Mouse (Mus musculus): ENCODE results near the gene Sh3rf1. TPM values are rescaled to one million over a fixed set of nuclear protein-coding genes. Genes with fewer than 3 reads are reported as not detected.
A peak's percentile ranks its signal among the peaks of the same experiment; 100 is the strongest.

Gene Sh3rf1
- total RNA-seq, 2 experiments from 2014 or later, result 65.4 to 70.7 TPM

DNA sequence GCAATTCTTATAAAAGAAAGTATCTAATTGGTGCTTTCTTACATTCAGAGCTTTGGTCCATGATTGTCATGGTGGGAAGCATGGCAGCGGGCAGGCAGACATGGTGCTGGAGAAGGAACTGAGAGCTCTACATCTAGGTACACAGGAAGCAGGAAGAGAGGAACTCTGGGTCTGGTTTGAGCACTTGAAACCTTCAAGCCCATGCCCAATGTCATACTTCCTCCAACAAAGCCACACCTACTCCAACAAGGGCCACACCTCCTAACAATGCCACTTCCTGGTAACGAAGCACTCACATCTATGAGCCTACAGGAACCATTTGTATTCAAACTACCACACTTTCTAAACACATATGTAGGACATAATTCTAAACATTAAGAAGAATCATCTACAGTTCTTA lies 5.2 kb upstream of the Sh3rf1 start:
- DNase-seq (ENCODE audit: extremely low spot score in 1 of 2, low spot score in 1 of 2), result no peak

DNA sequence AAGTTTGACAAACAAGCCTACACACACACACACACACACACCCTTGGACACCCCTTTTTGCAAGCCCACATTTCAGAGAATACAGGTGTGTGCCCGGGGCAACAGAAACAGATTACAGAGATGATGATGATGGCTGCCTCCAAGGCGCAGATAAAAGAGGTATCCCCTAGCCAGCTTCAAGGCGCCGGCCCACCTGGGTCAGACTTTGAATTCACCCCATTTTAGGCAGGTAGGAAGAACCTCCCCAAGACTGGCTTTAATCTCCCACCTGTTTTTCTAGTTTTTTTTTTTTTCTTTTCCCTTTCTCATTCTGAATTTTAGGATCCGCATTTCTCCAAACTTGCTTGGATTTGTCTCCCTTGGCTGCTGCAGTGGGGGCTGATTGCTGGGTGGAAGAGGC lies 389 bp upstream of the Sh3rf1 start:
- DNase-seq (ENCODE audit: extremely low spot score in 1 of 2, low spot score in 1 of 2), result no peak

DNA sequence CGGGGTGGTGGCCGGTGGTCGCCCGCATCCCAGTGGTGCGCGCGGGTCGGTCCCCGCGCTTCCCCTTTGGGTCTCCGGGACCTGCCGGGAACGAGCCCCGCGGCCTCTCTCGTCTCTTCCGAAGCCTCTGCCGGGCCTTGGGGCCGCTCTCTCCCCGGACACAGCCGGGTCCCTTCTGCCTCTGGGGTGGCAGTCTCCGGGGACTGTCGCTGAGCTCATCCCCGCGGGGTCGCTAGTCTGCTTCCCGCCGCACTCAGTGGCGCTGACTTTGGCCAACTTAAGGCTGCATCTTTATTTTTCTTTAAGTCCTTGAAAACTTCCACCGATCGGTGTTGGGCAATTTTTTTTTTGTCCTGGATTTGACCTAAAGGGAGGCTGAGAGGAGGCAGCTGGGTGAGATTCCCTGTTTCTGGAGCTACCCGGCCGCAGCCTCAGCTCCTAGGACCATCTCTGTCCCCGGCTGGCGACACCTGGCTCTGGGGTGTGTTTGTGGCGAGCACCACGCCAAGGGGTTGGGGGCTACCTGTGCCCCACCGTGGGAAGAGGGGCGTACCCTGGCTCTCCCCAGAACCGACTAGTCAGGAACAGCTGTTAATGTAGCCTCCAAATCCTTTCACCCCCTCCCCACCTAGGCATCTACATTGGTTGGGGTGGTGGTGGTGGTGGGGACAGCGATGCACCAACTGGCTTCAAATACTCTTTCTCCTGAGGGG lies 864 bp downstream of the Sh3rf1 start:
- peak; percentile 49 to 66 for DNase-seq (ENCODE audit: extremely low spot score in 1 of 2, low spot score in 1 of 2)

DNA sequence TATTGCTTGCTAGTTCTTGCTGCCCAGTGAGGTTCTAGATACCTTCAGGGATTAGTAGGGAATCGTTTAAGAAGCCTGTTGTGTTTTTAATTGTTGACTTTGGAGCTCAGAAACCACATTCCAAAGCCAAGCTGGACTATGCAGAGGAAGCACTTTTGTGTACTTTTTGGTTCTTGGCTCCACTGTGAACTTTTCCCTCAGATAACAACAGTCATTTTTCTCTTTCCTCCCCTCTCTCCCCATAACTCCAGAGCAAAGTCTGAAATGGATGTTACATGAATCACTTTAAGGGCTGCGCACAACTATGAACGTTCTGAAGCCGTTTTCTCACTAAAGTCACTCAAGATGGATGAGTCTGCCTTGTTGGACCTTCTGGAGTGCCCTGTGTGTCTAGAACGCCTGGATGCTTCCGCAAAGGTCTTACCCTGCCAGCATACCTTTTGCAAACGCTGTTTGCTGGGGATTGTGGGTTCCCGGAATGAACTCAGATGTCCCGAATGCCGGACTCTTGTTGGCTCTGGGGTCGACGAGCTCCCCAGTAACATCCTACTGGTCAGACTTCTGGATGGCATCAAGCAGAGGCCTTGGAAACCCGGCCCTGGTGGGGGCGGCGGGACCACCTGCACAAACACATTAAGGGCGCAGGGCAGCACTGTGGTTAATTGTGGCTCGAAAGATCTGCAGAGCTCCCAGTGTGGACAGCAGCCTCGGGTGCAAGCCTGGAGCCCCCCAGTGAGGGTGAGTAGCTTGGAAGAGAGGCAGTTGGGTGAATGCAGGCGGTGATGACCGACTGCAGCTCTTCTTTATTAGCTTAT lies 2.1 kb downstream of the Sh3rf1 start:
- no peak for DNase-seq (ENCODE audit: extremely low spot score in 1 of 2, low spot score in 1 of 2)

DNA sequence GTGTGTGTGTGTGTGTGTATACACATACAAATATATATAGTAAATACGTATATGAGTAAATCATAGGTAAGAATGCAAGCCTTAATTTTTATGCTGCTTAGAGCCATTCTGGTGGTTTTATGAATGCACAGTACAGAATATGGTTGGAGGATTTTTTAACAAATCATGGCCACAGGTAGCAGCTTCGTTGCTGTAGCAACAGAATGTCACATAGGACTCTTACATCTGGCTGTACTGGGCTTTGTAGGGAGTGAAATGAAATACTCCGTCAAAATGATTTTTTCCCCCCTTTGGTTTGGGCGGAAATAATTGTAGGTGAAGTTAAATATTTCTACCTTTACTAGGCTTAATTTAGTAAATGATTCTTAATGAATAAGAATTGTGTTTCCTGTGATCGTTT lies 3.0 kb downstream of the Sh3rf1 start:
- no peak for DNase-seq (ENCODE audit: extremely low spot score in 1 of 2, low spot score in 1 of 2)

DNA sequence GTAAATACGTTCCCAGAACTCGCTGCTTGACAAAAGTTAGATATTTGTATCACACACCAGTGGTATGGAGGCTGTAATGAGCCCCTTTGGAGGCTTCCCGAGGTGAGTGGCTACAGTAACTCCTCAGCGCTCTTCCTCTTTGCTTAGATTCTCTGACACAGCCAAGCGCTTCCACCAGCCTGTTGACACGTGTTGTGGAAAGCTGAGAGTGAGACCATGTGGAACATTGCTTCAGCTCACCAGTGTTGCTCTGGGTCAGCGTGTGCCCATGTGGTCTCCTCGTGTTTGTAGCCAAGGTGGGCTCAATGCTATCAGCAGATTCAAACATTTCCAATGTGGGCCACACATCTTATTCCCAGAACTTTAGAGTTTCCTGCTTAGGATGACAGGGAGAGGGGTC lies 5.0 kb downstream of the Sh3rf1 start:
- no peak for DNase-seq (ENCODE audit: extremely low spot score in 1 of 2, low spot score in 1 of 2)

DNA sequence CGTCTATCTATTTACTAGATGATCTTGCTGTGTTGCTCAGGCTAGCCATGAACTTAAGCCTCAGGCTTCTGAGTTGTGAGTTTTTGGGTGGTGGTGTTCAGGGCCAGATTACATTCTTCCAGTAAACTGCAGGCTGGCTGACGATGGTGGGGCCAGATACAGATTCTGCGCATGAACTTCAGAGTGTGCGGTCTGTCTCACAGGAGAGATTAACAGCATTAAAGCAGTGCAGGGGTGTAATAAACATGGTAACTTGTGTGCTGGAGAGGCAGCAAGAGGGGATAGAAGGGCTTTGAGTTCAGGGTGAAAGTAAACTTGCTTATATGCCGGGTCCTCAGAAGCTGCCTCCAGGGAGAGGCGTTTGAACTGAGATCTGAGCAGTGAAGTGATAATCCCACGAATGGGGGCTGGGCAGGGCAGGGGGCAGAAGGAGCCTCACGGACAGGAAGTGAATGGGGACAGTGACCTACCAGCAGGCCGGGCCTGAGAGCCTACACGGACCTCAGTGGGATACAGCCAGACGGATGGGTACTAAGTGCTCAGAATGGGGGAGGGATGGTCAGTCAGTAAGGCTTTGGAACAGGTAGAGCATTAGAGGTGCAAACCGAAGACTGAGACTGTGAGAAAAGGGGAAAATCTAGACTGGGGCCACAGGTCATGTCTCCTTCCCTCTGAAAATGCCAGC lies 6.0 kb downstream of the Sh3rf1 start:
- no peak for DNase-seq (ENCODE audit: extremely low spot score in 1 of 2, low spot score in 1 of 2)

DNA sequence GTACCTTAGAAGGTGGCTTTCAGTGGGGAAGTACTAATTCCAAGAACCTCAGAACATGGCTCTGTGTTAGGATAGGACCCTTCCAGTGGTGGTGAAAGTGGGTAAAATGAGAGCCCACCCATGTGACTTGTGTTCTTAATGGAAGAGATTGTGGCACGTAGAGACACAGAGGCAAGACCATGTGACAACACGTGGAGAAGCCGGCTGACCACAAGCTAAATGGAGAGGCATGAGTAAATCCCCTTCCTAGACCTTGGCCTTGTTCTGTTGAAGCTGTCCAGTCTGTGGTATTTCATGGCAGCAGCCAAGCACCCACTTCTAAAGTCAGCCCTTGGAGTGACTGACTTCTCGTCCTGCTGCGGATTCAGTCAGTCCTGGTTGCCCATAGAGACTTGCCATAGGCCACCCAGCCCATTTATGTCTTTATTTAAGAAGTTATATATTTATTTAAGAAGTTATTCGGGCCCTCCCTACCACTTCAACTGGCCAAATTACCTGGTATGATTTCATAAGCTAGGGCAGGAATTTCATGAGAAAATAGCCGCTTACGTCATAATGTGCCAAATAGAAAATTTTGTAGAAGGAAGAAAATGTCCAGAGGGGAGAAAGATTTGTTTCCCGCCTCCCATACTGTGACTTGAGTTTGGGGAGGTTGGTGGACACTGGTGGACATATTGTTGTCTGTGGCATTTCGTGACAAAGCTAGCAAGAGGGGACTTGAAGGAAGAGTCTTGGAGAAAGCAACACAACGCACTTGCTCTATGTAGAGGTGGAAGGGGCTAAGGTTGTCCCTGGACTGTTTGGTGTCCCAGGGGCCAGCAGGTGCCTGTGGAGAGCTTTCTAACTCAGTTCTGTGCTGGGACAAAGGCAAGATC lies 7.4 kb downstream of the Sh3rf1 start:
- DNase-seq (ENCODE audit: extremely low spot score in 1 of 2, low spot score in 1 of 2), result no peak

DNA sequence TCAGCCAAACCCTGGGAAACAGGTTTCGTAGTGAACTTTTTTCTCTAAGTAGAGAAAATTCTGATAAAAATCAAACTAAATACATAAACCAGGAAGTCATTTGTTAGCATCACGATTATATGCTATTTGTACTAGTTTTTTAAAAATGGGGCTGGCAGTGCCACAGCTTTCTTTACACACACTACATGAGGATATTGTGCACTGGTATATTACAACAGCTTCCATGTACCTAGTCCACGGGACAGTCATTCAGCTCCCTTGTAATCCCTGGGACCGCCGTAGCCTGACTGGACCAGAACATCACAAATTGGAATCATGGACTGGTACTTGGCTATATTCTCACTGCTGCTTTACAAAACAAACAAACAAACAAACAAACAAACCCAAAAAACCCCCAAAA lies 11.8 kb downstream of the Sh3rf1 start:
- DNase-seq (ENCODE audit: extremely low spot score in 1 of 2, low spot score in 1 of 2), result no peak

DNA sequence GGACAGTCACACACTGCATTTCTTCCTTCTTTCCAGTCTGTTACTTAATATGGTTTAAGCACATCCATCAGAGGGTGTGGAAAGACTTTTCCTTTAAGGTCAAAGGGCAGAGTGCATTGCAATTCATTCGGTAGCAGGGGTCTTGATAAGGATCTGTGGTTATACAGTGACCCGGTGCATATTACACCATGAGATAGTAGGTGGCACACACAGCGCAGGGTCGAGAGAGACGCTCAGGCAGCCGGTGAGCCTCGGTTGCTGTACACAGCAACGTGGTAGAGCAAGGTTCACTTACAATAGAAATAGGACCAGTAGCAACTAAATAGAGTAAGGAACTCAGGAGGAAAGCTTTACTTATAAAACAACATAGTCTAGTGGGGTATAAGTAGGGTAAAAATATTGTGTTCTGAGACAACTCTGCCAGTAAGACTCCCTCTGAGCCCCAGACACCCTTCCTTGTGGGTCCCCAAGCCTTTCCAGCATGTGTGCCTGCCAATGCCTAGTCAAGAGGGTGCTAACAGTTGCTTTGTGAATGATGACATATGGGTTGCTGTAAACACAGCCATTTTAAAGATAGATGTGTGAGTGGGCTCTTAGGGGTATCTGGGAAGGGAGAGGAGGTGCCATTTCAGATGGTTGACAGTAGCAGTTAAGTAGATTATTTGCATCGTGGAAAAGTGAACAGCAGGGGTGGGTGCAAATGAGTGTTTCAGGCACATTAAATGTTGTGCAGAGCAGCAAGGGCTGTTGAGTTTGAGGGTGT lies 13.0 kb downstream of the Sh3rf1 start:
- no peak for DNase-seq (ENCODE audit: extremely low spot score in 1 of 2, low spot score in 1 of 2)

DNA sequence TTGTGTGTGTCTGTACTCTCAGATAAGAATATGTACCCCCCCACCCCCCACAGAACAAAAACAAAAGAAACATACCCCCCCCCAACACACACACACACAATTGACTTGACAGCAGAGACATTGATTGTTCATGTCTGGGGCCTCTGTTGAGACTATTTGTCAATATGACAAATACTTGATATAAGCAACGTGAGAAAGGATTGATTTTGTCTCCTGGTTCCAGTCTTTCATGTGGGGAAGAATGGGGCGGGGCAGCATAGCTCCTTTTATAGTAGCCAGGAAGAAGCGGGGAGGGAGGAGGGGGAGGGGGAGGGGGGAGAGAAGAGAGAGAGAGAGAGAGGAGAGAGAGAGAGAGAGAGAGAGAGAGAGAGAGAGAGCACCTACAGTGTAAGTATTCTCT lies 15.9 kb downstream of the Sh3rf1 start:
- no peak for DNase-seq (ENCODE audit: extremely low spot score in 1 of 2, low spot score in 1 of 2)

DNA sequence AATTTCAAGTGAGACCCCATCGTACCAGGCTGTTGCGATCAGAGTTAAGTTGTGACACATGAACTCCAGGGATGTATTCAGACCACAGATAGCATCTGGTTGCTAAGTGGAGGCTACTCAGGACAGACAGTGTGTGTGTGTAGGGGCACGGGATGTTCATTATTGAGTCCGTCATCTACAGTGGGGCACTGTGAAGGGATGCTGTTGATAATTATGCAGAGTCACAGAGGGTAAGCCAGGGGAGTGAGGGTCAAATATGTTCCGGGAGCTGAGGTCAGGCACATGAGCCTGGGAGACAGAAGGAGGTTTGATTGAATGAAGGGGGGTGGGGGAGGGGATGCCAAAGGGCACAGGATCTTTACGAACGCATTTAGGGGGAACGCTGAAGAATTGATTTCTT lies 17.6 kb downstream of the Sh3rf1 start:
- DNase-seq (ENCODE audit: extremely low spot score in 1 of 2, low spot score in 1 of 2), result no peak

DNA sequence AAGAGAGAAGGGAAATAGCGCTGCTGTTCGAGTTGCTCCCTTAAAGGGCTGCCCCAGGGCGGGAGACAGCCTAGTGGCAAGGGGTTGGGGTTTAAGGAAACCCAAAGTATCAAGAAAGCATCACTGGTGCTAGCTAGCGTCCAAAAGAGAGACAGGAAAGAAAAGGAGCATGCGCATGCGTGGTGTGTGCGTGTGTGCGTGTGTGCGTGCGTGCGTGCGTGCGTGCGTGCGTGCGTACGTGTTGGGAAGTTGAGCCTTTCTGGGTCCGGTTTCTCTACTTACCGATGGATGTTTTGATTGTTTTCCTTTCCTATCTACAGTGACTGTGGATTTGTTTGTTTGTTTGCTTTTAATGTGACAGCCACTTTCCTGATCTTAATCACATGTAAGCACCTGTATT lies 19.2 kb downstream of the Sh3rf1 start:
- DNase-seq (ENCODE audit: extremely low spot score in 1 of 2, low spot score in 1 of 2), result no peak

DNA sequence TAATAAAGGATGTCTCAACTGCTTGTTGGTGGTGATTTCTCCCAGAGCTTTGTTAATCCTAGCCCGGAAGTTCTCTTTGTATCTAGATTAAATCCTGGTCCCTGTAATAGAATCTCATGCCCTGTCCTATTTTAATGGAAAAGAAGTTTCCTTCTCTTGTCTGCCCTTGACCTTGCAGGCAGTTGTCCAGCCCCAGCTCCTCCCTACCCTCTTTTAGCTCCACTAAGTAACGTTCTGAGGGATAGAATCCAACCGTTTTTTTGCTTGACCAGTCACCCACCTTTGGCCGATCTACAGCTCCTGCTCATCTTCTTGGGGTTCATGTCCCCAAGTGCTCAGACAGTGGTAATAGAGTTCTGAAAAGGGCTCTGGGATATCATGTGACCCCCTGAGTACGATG lies 19.8 kb downstream of the Sh3rf1 start:
- no peak for DNase-seq (ENCODE audit: extremely low spot score in 1 of 2, low spot score in 1 of 2)

DNA sequence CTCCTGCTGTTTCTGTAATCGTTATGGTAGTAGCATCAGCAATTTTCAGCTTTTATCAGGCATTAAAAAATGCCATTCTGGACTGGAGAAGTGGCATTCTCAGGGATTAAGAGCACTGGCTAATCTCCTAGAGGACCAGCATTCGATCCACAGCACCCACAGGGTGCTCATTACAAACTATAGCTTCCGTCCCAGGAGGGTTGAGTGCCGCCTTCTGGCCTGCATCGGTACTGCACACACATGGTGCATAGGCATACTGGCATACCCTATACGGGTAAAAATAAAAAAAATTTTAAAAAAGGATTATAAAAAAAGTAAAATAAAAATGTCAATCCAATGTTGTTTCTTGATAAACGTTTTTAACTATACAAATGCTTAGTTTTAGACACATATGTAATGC lies 20.5 kb downstream of the Sh3rf1 start:
- no peak for DNase-seq (ENCODE audit: extremely low spot score in 1 of 2, low spot score in 1 of 2)

DNA sequence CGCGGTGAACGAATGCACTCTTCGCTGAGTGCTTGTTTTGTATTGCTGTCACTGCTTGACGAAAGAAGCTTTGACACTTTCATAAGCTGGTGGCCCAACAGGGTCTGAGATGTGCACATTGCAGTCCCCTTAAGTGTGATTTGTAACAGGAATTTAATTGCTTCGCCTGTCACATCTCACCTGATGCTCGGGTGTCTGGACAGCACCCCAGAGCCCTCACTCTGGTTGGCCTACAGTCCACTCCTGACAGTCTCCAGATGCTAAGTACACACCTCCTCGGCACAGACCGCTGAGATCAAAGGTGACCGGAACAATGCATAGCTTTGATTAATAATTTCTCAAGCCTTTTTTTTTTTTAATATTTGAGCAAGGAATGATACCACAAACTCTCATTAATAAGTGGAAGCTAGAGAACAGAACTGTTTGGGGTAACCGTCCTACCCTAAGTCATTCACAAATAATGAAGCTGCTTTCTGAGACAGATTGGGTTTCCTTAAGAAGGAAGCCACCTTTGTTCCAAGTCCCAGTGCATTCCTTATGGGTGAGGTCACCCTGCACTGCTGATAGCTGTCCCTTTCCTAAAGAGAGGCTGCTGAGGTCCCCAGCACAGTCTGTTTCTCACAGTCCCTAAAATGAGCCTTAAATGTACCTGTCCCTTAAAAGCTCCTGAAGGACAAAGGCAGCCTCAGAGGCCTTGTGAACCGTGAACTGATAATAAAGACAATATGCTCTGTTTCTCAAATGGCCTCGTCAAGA lies 23.8 kb downstream of the Sh3rf1 start:
- no peak for DNase-seq (ENCODE audit: extremely low spot score in 1 of 2, low spot score in 1 of 2)

DNA sequence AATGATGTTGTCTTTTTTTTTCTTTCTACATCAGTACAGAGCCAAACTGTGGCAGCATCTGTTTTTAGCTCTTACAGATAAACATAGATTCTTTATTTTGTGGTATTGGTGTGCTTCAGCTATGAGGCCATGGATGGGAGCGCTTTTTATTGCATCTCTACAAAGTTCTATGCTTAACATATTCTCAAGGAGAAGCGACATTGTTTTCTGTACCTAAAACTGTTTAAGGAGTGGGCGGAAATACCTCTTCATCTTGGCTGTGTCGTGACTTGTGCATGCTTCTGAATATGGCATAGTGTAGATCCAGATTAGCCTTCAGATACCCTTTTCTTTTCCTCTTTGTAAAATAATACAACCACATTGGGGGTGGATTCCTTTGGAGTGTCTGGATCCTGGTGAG lies 25.8 kb downstream of the Sh3rf1 start:
- DNase-seq (ENCODE audit: extremely low spot score in 1 of 2, low spot score in 1 of 2), result no peak

DNA sequence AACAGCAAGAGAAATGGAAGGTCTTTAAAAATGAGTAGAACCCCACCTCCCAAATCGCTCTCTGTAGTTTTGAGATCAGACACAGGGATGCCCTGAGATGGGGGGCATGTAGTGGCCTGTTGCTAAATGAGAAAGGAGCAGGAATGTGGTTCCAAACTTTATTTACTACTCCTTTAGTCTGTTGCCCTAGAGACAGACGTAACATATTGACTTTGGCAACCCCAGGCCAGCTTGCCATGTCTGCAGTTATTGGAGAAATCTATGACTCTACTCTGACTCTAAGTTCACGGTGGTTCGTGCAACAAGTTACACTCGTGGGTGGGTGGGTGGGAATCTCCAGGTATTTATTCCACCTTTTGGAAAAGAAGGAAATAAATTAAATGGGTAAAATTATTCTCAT lies 30.5 kb downstream of the Sh3rf1 start:
- no peak for DNase-seq (ENCODE audit: extremely low spot score in 1 of 2, low spot score in 1 of 2)

DNA sequence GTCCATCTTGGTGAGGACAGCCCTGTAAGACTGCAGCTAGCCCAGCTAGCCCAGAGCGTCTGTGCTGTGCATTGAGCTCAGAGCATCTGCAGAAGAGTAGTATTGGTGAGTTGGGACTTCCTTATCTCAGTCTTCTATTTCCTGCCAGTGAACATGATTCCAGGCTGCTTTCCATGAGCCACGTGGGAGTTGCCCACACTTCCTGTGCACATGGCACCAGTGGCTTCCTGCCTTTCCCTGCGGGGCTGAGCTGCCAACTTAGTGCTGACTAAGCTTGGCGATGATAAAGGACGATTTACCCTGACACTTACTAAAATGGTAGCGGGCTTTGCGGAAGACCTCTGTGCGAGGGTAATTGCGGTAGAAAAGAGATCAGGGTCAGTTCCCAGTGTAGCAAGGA lies 35.2 kb downstream of the Sh3rf1 start:
- DNase-seq (ENCODE audit: extremely low spot score in 1 of 2, low spot score in 1 of 2), result peak; percentile 34 to 45

Measured in layer of hippocampus, postnatal 25 days (tissue).